Mouse (Mus musculus): Measurements from ENCODE around the gene Gm11111.

GRCm38 (mm10) chr5:98585915-98586314 lies 33.4 kb downstream of the Gm11111 start:
- TF ChIP-seq GATA1 (IDR thresholded peaks at IDR 0.05; ENCODE audit: borderline replicate concordance, low read length) (no peak), FLI1 (IDR thresholded peaks at IDR 0.05; ENCODE audit: low read length) (no peak)
